Mouse (Mus musculus) retina, embryonic 14.5 days (tissue): ENCODE data around the gene Hnrnpk.
"Not testable (repeated sequence)": the region's sequence is repeated elsewhere in the genome, so short reads cannot be mapped to it uniquely, and the experiment has no call there.

Experiments
- DNase-seq: peaks from one replicate; pipeline ENCODE4 v3.0.0-alpha.2; 2015; ENCODE audit warnings: low spot score

Hnrnpk gene

DNA sequence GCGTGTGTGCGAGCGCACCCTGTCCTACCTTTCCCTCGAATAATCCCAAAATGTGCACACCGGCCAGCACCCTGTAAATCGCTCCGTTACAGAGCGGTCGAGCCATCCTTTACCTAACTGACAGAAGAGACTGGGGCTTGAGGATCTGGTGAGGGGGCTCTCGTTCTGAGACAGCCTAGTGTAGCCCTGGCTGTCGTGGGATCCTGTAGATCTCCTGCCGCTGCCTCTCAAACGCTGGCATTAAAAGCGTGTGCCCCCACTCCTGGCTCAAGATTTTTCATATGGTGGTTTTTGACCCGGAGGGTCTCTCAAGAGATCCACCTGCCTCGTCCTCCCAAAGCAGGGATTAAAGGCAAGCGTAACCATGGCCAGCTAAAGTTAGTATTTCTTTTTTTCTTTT, at the start of gene Hnrnpk:
TSS of gene Hnrnpk (minus strand) at position 101 of the 400 bp plus-strand sequence.
- DNase-seq: not testable (repeated sequence)

DNA sequence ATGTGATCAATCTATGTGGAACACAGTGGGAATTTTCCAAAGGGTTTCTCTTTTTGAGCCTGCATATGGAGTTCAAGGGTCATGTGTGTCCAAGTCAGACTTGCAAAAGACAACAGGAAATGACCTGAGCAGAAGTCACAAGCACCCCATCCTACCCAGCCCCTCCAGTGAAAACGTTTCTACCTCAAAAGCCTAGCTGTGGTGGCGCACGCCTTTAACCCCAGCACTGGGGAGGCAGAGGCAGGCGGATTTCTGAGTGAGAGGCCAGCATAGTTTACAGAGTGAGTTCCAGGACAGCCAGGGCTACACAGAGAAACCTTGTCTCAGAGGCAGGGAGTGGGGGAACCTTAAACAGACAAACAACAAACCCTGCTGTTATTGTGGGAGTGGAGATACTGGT, 49.1 kb upstream of the Hnrnpk start:
- no peak for DNase-seq

DNA sequence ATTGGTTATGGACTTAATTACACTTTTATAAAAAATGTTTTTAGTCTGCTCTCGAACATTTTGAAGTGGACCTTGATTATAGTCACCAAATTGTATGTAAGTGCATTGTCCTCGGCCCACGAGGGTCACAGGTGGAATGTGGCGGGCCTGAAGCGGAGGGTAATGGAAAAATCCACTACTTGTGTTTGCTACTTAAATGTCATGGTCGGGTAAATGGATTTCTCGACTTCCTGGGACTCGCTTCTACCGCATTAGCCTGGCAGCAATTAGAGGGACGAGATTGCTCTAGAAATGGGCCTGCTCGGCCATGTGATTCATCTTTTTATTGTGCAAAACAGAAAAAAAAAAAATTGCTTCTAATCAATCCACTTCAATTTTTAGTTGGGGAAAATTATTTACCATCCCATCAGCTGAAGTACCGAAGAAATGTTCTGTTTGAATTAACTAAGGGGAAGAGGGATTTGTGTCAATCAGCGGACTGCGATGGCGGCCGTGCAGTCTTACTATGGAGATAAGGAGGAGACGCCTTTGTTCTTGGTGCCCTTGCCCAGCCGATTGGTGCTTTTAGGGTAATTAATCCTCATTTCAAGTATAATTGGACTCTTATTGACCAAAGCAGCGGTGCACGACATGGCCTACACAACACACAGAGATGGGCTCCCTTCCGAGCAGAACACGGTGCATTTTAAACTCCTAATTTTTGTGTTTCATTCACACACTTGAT, 47.5 kb upstream of the Hnrnpk start:
- DNase-seq: no peak

DNA sequence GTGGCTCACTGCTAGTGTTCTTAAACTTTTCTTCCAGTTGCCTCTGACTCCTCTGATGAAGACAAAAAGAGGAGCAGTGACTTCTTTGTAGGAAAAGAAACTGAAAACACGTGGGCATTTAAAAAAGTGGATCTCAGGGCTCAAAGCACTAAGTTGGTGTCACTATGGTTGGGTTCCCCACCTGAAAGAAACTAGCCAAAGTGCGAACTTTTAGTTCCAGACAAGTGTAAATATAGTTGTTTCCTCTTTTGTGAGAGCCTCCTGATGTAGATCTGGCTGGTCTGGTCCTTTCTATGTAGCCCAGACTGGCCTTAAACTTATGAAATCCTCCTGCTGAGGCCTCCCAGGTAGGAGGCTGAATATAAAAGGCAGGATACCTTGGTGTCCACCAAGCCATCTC, 43.4 kb upstream of the Hnrnpk start:
- no peak for DNase-seq

DNA sequence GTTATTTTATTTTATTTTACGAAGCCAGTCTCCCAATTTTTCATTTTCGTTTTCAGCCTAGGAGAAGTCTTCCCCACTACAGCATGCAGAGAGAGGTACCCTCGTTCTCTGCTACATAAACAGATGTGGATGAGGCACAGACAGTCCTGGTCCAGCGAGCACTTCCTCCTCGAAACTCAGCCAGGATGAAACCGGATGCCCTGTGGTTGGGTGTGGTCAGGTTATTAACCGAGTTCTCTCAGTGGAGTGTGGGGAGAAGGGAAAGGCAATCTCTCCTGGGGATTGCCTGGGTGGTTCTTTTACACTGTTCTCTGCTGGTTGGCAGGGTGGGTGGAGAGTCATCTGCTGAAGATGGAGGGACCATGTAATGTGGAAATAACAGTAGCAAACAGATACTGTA, 40.6 kb upstream of the Hnrnpk start:
- no peak for DNase-seq

DNA sequence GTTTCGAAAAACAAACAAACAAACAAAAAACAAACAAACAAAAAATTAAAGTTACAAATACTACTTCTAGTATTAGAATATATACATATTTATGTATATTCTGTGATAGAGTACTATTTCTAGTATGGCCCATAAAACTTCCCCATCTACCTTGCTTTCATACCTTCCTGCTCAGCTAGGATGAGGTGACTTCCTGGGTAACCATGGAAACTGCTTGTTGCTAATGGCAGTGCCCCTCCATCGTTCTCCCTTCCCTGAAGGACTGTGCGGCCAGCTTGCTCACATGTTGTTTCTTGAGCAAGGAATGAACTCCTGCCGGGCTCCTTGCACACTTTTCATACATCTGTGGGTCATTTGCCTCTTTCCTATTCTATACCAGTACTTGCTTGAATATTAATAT, 40.2 kb upstream of the Hnrnpk start:
- DNase-seq: no peak

DNA sequence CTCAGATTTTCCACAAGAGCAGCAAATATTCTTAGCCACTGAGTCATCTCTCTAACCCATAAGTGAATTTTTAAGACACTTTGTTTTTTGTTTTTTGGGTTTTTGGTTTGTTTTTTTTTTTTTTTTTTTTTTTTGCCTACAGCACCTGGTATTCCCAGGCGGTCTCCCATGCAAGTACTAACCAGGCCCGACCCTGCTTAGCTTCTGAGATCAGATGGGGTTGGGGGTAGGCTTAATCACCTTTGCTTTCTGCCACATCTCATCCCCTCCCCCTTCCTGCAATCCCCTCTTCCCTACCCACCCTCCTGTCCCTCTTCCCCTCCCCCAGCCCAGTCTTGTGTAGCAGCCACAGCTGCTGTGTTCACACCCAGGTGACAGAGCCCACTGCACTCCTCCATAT, 36.6 kb upstream of the Hnrnpk start:
- DNase-seq: peak; percentile 44

DNA sequence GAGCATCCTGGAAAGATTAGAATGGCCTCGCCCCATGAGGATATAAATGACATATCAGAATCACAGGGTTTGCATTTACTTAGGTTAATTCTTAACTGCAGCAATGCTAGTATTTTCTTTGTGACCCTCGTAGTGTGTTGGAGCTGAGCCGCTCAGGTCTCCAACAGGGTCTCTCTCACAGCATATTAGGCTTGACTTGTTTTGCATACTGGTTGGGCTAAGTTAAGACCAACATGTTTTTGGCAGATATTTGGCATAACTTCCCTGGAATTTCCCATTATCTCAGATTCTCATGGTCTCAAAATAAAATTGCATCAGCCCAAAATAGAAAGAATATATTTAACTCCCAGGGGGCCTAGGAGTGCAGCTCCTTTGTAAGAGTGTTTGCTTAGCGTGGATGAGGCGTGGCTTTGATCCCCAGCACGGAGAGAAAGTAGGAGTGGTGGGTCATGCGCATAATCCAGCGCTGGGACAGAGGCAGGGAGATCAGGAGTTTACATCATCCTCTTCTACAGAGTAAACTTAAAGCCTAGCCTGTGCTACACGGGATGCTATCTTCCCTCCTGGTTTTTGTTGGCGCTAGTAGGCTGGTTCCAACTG, 20.0 kb upstream of the Hnrnpk start:
- no peak for DNase-seq

DNA sequence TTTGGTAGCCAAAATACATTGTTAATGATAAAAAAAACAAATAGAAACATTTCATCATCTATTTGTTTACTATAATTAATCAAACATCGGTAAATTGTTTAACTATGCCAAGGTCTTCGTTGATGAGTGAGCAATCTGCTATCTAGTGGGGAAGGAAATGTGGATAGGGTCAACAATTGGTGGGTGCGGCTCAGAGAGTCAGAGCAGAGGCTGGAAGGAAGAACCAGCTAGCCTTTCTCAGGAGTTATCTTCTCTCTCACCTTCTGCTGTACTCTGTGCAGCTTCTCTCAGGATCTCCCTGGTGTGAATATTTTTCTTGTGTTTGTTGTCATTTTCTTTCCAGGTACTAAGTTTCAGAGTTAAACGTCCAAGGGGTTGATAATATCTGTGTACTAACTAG, 19.1 kb upstream of the Hnrnpk start:
- no peak for DNase-seq

DNA sequence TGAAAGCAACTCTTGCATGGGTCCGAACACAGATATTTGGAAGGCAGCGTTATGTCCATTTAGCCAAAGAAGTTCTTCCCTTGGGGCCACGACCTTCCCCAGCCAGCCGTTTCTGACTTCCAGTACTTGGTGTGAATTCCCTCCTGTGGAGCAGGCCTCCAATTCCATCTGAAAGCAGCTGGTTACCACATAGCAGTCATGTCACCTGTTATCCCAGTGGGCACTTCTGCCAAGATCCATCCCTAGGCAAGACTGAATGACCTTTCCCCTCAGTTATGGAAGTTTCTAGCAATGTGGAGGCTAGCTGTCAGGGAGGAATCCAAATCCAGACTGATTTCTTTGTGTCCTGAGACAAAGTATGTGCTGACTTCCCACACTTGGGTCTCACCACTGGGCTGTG, 17.9 kb upstream of the Hnrnpk start:
- DNase-seq: no peak

DNA sequence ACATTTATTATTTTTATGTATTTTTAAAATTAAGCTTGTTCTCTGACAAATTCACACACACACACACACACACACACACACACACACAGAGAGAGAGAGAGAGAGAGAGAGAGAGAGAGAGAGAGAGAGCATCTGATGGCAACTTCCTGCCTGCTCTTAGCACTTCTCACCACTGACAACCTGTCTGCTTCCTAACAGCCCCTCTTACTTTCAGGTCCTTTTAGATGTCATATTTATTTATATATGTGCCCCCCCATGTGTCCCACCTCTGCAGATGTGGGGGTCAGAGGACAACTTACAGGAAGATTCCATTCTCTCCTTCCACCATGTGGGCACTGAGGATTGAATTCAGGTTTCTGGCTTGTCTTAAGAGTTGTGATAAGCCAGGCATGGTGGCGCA, 16.1 kb upstream of the Hnrnpk start:
- DNase-seq: no peak

DNA sequence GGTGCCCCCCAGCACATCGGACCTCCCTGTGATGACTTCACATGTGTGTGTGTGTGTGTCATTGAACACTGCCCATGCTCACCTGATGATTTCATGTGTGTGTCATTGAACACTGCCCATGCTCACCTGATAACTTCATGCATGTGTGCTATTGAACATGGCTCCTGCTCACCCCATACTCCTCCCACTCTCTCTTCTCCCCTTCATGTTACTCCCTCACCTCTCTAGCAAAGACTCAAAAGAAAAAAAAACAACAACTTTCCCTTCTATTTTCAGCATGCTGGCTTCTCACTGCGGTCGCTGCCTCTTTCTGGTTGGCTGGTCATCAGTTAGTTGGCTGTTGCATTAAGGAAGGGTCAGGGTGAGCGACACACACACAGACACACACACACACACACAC, 15.5 kb upstream of the Hnrnpk start:
- no peak for DNase-seq

DNA sequence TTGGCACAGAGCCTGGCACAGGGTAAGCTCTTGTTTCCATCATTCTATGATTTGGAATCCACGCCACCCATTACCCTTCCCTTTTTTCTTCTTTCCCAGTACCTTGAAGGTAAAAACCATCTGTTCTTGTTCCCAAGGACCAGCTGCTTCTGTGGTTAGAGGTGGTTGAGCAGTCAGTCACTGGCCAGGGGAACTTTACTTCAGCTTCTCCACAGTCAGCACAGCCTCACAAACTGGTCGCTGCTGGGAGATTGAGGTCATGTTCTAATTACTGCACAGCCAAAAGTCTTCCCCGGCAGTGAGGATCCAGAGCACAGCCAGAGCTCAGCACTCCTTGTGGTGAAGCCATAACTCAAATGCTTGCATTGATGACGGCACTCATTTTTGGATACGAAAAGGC, 12.7 kb upstream of the Hnrnpk start:
- DNase-seq: no peak

DNA sequence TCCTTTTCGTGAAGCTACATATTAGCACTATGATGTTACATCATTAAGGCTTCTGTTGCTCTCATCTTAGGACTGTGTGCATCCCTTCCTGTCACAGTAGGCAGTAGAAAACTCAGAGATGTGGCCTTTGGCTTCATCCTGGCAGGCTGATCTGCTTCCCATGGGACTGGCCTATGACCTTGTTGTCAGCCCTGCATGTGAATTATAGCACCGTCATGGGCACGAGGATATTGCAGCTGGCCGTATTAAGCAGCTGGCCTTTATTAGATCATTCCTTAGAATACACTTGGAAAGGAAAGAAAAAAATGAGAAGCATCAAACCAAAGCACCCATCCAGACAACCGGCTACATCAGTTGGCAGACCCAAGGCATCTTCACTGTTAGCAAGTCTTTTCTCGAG, 12.2 kb upstream of the Hnrnpk start:
- DNase-seq: no peak

DNA sequence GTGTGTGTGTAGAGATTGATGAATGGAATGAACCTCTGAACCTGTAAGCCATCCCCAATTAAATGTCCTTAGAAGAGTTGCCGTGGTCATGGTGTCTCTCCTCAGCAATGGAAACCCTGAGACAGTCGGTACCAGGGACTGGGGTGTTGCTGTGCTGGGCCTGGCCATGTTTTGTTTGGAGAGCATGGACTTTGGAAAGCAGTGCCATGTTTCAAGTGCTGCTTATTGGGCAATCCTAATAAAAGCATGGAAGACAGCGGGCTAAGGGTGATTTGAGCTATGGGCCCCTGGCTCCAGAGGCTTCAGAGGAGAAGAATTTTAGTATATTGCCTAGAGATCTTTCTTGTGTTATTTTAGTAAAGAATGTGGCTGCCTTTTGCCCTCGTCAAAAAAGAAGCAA, 7.9 kb upstream of the Hnrnpk start:
- no peak for DNase-seq

DNA sequence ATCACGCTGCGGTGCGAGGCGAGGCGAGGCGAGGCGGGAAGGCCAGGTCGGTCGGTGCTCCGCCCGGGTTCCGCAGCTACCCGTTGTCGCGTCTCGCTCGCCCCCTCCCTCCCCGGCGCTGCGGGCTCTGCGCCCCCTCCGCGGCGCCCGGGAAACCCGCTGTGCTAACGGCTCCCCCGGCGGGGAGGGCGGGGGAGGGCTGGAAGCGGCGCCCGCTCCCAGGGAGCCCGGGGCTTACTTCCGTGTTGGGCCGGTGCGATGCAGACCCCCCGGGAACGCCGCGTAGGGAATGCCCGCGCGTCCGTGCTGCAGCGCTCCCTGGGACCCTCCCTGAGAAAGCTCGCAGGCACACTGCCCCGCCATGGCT, 416 bp downstream of the Hnrnpk start:
- no peak for DNase-seq

DNA sequence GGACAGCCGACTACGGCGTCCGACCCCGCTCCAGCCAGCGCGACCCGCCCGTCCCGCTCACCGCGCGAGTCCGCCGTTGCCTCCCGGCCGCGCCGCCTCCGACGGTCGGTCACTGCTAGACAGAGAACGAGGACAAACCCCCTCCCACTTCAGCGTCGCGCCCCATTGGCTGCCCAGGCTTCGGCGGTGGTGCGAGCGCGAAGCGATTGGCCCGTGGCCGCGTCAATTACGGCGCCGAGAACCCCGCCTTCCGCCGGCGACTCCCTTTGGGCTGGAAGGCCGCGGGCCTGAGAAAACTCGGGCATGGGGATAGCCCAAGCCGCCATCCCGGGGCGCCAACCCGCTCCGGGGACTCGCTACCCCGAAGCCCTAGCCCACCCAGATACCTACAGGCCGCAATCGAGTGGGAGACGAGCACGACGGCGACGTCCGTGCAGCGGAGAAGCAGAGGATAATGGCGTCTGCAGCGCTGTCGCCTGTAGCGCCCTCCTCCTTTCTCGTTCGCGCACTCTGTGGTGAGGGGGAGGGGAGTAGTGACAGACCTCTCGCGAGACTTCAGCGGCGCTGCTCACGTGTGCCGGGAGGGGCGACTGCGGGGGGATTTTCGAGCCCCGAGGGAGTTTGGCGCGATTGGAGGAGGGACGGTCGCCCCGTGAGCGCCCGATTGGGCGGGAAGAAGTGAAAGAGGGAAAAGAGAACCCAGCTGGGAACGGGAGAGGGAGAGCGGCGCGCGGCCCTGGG, 970 bp downstream of the Hnrnpk start, which contains the start of gene Rmi1:
TSS of gene Rmi1 (plus strand) at position 246 of the 741 bp plus-strand sequence.
- DNase-seq: peak; percentile 99

DNA sequence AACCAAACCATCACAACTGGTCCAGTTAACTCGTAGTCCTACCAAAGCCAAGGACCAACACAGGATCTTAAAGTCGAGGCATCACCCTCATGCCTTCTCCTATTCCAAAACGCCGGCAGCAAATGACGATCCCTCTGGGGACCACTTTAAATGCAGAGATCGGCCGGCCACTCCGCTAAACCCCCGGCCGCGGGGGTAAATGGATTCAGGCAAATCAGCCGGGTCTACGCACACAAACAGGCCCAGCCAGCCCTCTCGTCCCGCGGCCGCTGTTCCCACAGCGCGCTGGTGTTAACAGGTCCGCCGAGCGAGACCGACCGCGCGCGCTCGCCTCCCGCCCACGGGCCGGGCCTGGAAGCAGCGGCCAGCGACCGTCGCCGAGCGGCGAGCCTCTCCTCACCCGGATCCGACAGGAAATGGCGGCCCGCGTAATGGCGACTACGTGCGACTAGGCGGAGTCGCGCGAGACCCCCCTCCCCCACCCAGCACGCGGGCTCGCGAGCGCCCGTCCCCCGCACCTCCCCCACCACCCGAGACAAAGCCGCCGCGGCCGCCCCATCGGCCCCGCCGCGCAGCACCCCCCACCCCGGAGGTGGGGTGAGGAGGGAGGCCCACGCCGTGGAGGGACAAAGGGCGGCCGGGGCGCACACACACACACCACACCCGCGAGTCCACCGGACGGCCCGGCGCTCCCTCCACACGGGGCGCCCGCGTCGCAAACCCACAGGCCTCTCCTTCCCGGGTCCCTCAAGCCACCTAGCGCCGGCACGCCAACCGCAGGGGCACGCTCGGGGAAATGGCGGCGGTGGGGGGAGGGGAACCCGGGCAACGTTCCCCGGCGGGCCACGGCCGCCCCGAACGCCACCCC, 1.8 kb downstream of the Hnrnpk start:
- DNase-seq: peak; percentile 81

DNA sequence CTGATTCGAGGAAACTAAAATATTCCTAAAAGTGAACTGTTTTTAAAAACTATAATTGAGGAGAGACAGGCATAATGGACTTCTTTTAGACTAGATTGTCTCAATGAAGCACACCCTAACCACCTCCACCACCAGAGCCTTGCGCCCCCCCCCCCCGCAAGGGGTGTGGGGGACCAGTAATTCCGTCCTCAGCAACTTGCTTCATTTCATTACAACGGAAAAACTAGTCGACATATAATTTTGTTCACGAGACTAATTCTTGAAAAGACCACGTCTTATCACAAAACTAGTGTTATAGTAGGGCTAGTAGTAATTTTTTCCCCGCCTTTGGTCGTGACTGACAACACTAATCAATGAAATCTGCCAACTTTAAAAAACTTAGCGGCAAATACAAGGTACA, 2.6 kb downstream of the Hnrnpk start:
- no peak for DNase-seq

DNA sequence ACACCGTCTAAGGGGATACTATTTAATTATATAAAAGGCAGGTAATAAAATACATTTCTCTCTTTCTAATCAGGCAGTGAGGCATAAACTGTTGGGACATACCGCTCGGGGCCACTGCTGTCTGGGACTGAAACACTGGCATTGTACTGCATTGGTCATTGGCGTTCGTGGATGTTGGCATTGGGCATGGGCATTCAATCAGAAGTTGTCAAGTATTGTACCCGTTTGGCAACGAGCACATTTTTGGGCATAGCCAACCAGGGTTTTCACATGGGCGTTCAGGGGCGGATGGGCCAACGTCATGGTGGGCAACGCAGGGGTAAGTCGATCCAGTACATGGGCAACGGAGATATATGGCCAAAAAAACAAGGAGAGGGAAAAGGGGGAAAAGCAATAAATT, 5.5 kb downstream of the Hnrnpk start:
- no peak for DNase-seq

DNA sequence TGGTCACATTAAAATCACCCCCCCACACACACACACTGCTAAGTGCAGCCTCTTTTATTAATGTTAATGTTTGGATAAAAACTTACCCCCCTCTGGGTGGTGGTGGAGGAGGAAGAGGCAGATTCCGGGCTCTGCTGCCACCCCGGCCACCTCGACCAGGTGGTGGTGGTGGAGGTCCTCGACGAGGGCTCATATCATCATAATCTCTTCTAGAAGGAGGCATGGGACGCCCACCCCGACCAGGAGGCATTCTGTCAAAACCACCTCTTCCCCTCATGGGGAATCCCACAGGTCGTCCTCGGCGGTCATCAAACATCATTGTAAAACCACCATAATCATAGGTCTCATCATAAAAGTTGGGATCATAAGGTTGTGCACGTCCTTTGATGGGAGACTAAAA, 8.8 kb downstream of the Hnrnpk start:
- not testable (repeated sequence) for DNase-seq

DNA sequence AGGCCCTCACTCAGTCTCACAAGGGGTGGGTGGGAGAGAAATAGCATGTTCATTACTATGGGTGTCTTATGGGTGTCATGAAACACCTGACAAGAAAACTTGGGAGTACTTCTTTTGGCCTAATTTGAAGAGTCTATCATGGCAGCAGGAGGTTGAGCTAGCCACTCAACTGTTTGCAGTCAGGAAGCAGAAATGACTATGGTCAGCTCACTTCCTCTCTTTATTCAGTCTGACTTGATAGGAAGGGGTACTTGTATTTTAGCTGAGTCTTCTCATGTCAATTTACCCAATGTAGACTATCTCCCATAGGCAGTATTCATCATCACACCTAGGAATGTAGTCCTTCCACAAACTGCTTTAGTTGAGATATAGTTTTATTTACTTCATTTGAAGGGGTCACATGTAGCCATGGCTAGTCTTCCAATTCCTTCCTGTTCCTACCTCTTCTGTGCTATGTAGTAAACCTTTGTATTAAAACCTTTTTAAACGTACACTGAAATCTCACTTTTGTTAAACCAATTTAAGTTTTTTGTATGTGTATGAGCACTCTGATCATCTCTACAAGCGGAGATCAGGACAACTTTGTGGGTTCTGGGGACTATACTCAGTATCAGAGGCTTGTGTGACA, 13.7 kb downstream of the Hnrnpk start:
- DNase-seq: no peak
